9 mouse cellular contexts compared by ENCODE assay signal in the genomic region with DNA sequence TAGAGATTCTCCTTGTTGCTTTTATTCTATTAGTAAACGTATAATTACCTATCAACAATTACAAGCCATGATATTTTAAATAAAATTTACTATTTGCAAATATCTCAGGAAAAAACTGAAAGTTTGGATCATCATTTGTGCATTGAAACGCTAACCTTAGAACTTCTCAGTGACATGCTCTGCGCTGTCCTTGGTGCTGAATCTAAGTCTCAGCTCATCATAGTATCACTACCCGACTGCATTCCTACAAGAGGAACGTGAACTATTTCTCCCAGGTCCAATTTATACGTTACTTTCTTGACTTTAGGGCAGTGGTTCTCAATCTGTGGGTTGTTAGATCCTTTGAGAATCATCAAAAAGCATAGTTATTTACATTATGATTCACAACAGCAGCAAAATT. TPM values are rescaled to one million over a fixed set of nuclear protein-coding genes. Genes with fewer than 3 reads are reported as not detected.
DNase-seq lines count a peak whose midpoint lies in the region; TF ChIP-seq lines count a peak whose summit lies in the region.
"Had no signal": no experiment of that assay in that cellular context is flagged by ENCODE, and none has a peak within 500 bp of the region (broad histone marks: within the 10 kb centered on the region; RNA-seq: fewer than 3 reads in every experiment).

No protein-coding gene starts in this region.

- DNase-seq in heart, postnatal 4 days: peak; percentile 53
- no peak for DNase-seq in heart, embryonic 10.5 days (ENCODE audit: low spot score)
- DNase-seq in CD4-positive helper T cell, adult 2 months (ENCODE audit: low read depth, low spot score): peak; percentile 27
- DNase-seq in brain, embryonic 14.5 days (ENCODE audit: low read depth): peak; percentile 63
- DNase-seq in lung, postnatal 36 days: peak; percentile 16
- no peak for DNase-seq in left cerebral cortex, postnatal 36 days (ENCODE audit: low spot score in 2 of 2)
- DNase-seq in layer of hippocampus, adult 8-10 months (ENCODE audit: low spot score in 2 of 2): no peak
- no peak for DNase-seq in right cerebral cortex, postnatal 14 days

- TF ChIP-seq POLR2A in brain, embryonic 14.5 days (IDR thresholded peaks at IDR 0.05; ENCODE audit: borderline replicate concordance, extremely low read depth, insufficient read depth, insufficient read length, poor library complexity, severe bottlenecking): no peak

- H3K36me3 ChIP-seq in heart, embryonic 10.5 days: no peaks in the 10 kb centered on the region
- H3K36me3 ChIP-seq: limb, embryonic 12.5 days had no signal

- no peak overlapping the region for H3K4me3 ChIP-seq in heart, embryonic 10.5 days
- H3K4me3 ChIP-seq: limb, embryonic 12.5 days had no signal

- no peaks in the 10 kb centered on the region for H3K27me3 ChIP-seq in heart, embryonic 10.5 days (ENCODE audit: insufficient read depth, poor library complexity, severe bottlenecking)
- H3K27me3 ChIP-seq: limb, embryonic 12.5 days had no signal

- whole genome bisulfite sequencing in heart, embryonic 10.5 days: 11% methylated on average over 6 of the region's 6 CpGs

- no peak for TF ChIP-seq CTCF in brain, embryonic 14.5 days (IDR thresholded peaks at IDR 0.05; ENCODE audit: borderline replicate concordance, extremely low read depth, insufficient read depth, insufficient read length)

- no peaks in the 10 kb centered on the region for H3K4me1 ChIP-seq in heart, embryonic 10.5 days
- H3K4me1 ChIP-seq: limb, embryonic 12.5 days had no signal

- H3K9me3 ChIP-seq in heart, embryonic 10.5 days: no peaks in the 10 kb centered on the region
- H3K9me3 ChIP-seq: limb, embryonic 12.5 days had no signal

- intact Hi-C loops in left cerebral cortex, postnatal 36 days (cut with DNase I): no loop called here

- H3K27ac ChIP-seq in heart, embryonic 10.5 days: no peak overlapping the region
- H3K27ac ChIP-seq: limb, embryonic 12.5 days had no signal

RNA-seq across cellular contexts. Expression of a gene that starts 58.4 kb away (rescaled TPM):
- total RNA-seq in heart, postnatal 4 days (2021): not detected
- 0.09 TPM in 1 of 2 replicates, not detected in the other for polyA plus RNA-seq in heart, embryonic 10.5 days (2016; fragmentation: Nextera tagmentation; extraction: Ambion mirVana)
- 0.18 and 0.21 TPM in 2 replicates for polyA plus RNA-seq in brain, embryonic 14.5 days (2012; rRNA removed)
- not detected for total RNA-seq in left cerebral cortex, postnatal 36 days (2021)
- 1 to 10 TPM in 2 of 4 experiments, not detected in 2; 1.5 to 1.7 TPM for total RNA-seq in layer of hippocampus, adult 8-10 months (2022)

Comparison
In these comparisons a context has a peak if more than half of its experiments do, and no peak if none do; other contexts are left out.
1. DNase-seq: peak in heart, postnatal 4 days (single experiment), CD4-positive helper T cell, adult 2 months (single experiment), brain, embryonic 14.5 days (single experiment) and lung, postnatal 36 days (single experiment); none in heart, embryonic 10.5 days (single experiment), left cerebral cortex, postnatal 36 days (0 of 2), layer of hippocampus, adult 8-10 months (0 of 2) and right cerebral cortex, postnatal 14 days (single experiment).